Mouse (Mus musculus): ENCODE data around the gene Fam117a.
A peak's percentile ranks its signal among the peaks of the same experiment; 100 is the strongest.

Gene Fam117a

GRCm38 (mm10) chr11:95336568-95337128 lies at the start of gene Fam117a:
TSS of gene Fam117a (plus strand) at chr11:95337018.
- peak; percentile 72 to 83 for DNase-seq (ENCODE audit: low spot score in 2 of 2)

GRCm38 (mm10) chr11:95291998-95292397 lies 44.8 kb upstream of the Fam117a start:
- DNase-seq (ENCODE audit: low spot score in 2 of 2) = no peak

GRCm38 (mm10) chr11:95293017-95293624 lies 43.7 kb upstream of the Fam117a start:
- no peak for DNase-seq (ENCODE audit: low spot score in 2 of 2)

GRCm38 (mm10) chr11:95295736-95296135 lies 41.1 kb upstream of the Fam117a start:
- DNase-seq (ENCODE audit: low spot score in 2 of 2) = no peak

GRCm38 (mm10) chr11:95298146-95298545 lies 38.7 kb upstream of the Fam117a start:
- DNase-seq (ENCODE audit: low spot score in 2 of 2) = no peak

- DNase-seq (ENCODE audit: low spot score in 2 of 2) = no peak
Observed at GRCm38 (mm10) chr11:95299886-95300285, 36.9 kb upstream of the Fam117a start.

GRCm38 (mm10) chr11:95301772-95302171 lies 35.0 kb upstream of the Fam117a start:
- DNase-seq (ENCODE audit: low spot score in 2 of 2) = no peak

GRCm38 (mm10) chr11:95305600-95305999 lies 31.2 kb upstream of the Fam117a start:
- no peak for DNase-seq (ENCODE audit: low spot score in 2 of 2)

- no peak for DNase-seq (ENCODE audit: low spot score in 2 of 2)
Observed at GRCm38 (mm10) chr11:95307526-95307925, 29.3 kb upstream of the Fam117a start.

- DNase-seq (ENCODE audit: low spot score in 2 of 2) = peak; percentile 93 to 98
Observed at GRCm38 (mm10) chr11:95309510-95310006, 27.3 kb upstream of the Fam117a start.

GRCm38 (mm10) chr11:95310007-95310647 lies 26.7 kb upstream of the Fam117a start, which contains the start of gene Kat7:
TSS of gene Kat7 (minus strand) at chr11:95310246.
- DNase-seq (ENCODE audit: low spot score in 2 of 2) = peak; percentile 94 to 98

GRCm38 (mm10) chr11:95310648-95311424 lies 26.0 kb upstream of the Fam117a start:
- DNase-seq (ENCODE audit: low spot score in 2 of 2) = peak in 1 of 2 experiments; percentile 42

GRCm38 (mm10) chr11:95311425-95311807 lies 25.4 kb upstream of the Fam117a start:
- no peak for DNase-seq (ENCODE audit: low spot score in 2 of 2)

GRCm38 (mm10) chr11:95315215-95315955 lies 21.4 kb upstream of the Fam117a start:
- no peak for DNase-seq (ENCODE audit: low spot score in 2 of 2)

GRCm38 (mm10) chr11:95318116-95318515 lies 18.7 kb upstream of the Fam117a start:
- DNase-seq (ENCODE audit: low spot score in 2 of 2) = no peak

GRCm38 (mm10) chr11:95319506-95319905 lies 17.3 kb upstream of the Fam117a start:
- no peak for DNase-seq (ENCODE audit: low spot score in 2 of 2)

GRCm38 (mm10) chr11:95320010-95320409 lies 16.8 kb upstream of the Fam117a start:
- no peak for DNase-seq (ENCODE audit: low spot score in 2 of 2)

GRCm38 (mm10) chr11:95324181-95324580 lies 12.6 kb upstream of the Fam117a start:
- no peak for DNase-seq (ENCODE audit: low spot score in 2 of 2)

- DNase-seq (ENCODE audit: low spot score in 2 of 2) = no peak
Observed at GRCm38 (mm10) chr11:95325832-95326231, 11.0 kb upstream of the Fam117a start.

- no peak for DNase-seq (ENCODE audit: low spot score in 2 of 2)
Observed at GRCm38 (mm10) chr11:95326243-95326642, 10.6 kb upstream of the Fam117a start.

GRCm38 (mm10) chr11:95328629-95329028 lies 8.2 kb upstream of the Fam117a start:
- DNase-seq (ENCODE audit: low spot score in 2 of 2) = no peak
